Mouse (Mus musculus): ENCODE measurements at regions not wholly inside any gene's neighbourhood (a gene's known extent, or its start where the extent isn't known, plus 50 kb on each side); places are given as distances from the start of the nearest gene placed in this dataset.

DNA sequence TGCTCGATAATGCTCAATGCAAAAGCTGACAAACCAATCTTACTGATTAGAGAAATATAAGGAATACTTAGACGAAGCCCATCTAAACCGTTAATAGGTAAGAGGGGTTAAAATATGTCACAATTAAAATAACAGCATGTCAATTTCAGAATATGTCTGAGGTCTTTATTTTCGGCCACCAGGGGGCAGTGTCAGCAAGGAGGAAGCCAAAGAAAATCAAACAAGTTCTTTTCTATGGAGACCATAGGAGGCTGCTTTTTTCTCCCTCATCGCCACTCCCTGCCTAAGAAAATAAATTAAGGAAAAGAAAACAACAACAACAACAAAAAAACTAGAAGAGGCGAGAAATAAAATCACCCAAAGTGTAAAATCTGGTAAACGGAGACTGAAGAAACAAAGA lies 1448.4 kb upstream of the Tenm3 start:
- H3K4me3 ChIP-seq (replicated peaks; ENCODE audit: low read length), result no peak overlapping the region
- no peak overlapping the region for H3K27ac ChIP-seq (ENCODE audit: low read length)
- H3K4me1 ChIP-seq (replicated peaks; ENCODE audit: control insufficient read depth, insufficient read depth, low read length), result no peaks in the 10 kb centered on the region
- WGBS, result 38% methylated on average over 7 of the region's 7 CpGs
- H3K36me3 ChIP-seq (ENCODE audit: control insufficient read depth, insufficient read depth), result no peaks in the 10 kb centered on the region
- no peaks in the 10 kb centered on the region for H3K27me3 ChIP-seq (replicated peaks; ENCODE audit: control insufficient read depth, insufficient read depth, low read length)
- H3K9ac ChIP-seq (replicated peaks; ENCODE audit: low read depth, low read length), result no peak overlapping the region
- no peaks in the 10 kb centered on the region for H3K9me3 ChIP-seq (ENCODE audit: control insufficient read depth, low read length)
- H3K4me2 ChIP-seq (ENCODE audit: low read length), result no peak overlapping the region
- ATAC-seq, result no peak

DNA sequence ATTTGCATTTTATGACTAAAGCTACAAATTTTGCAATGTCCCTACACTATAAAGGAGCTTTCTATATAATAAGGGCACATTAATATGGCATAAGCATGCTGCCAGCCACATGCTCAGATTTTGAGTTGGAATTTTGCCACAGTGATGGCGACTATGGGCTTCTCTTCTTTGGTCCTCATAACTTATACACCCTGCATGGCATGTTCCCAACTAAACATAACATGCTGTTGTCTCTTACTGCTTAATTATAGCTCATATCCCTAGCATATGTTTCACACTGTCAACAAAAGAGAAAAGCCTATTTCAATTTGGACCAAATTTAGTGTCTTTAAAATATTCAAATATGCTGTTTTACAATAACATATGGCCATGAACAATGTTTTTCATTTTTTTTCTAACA lies 1432.6 kb upstream of the Tenm3 start:
- H3K9ac ChIP-seq (replicated peaks; ENCODE audit: low read depth, low read length), result no peak overlapping the region
- WGBS, result 56% methylated on average over 1 of the region's 1 CpGs
- no peaks in the 10 kb centered on the region for H3K9me3 ChIP-seq (ENCODE audit: control insufficient read depth, low read length)
- no peak overlapping the region for H3K4me3 ChIP-seq (replicated peaks; ENCODE audit: low read length)
- H3K27me3 ChIP-seq (replicated peaks; ENCODE audit: control insufficient read depth, insufficient read depth, low read length), result no peaks in the 10 kb centered on the region
- H3K4me2 ChIP-seq (ENCODE audit: low read length), result no peak overlapping the region
- H3K4me1 ChIP-seq (replicated peaks; ENCODE audit: control insufficient read depth, insufficient read depth, low read length), result peaks cover 4% of the 10 kb centered on the region; the same call in 1 of the 2 replicates
- peak; percentile 94 for ATAC-seq
- H3K27ac ChIP-seq (ENCODE audit: low read length), result no peak overlapping the region; the same call in 1 of the 2 replicates
- no peaks in the 10 kb centered on the region for H3K36me3 ChIP-seq (ENCODE audit: control insufficient read depth, insufficient read depth)

GRCm38 (mm10) chr8:50264757-50265156 lies 1421.0 kb upstream of the Tenm3 start:
- WGBS, result 58% methylated on average over 4 of the region's 4 CpGs
- Histone ChIP-seq H3K27ac (ENCODE audit: low read length) (no peak overlapping the region), H3K36me3 (ENCODE audit: control insufficient read depth, insufficient read depth) (no peaks in the 10 kb centered on the region), H3K4me2 (ENCODE audit: low read length) (no peak overlapping the region), H3K27me3 (replicated peaks; ENCODE audit: control insufficient read depth, insufficient read depth, low read length) (no peaks in the 10 kb centered on the region), H3K4me1 (replicated peaks; ENCODE audit: control insufficient read depth, insufficient read depth, low read length) (no peaks in the 10 kb centered on the region), H3K9me3 (ENCODE audit: control insufficient read depth, low read length) (no peaks in the 10 kb centered on the region), H3K9ac (replicated peaks; ENCODE audit: low read depth, low read length) (no peak overlapping the region), H3K4me3 (replicated peaks; ENCODE audit: low read length) (no peak overlapping the region)
- no peak for ATAC-seq
